Mouse (Mus musculus) kidney, postnatal 25 days (tissue): ENCODE measurements at regions not wholly inside any gene's neighbourhood (a gene's known extent, or its start where the extent isn't known, plus 50 kb on each side); places are given as distances from the start of the nearest gene placed in this dataset.

Experiments
- DNase-seq, 2 experiments: peaks; one replicate each; pipeline ENCODE4 v3.0.0; 2021; ENCODE audit warnings: mixed read lengths in 2 of 2

DNA sequence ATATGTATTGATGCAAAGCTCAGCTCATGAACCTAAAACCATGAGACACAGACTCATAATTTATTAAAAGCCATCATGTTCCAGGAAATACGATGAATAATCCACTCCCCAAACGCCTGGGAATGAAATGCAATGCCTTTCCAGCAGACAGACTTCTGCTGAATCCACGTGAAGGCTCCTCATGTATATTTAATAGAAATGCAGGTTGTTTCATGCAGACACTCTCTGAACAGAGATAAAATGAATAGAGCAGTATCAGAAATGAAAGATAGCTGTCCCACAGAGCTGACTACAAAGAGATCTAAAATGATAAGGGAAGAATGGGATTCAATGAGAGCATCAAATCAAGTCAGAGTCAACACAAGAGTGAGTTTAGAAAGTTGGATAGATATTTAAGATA lies 376.3 kb upstream of the Lrfn5 start:
- no peak for DNase-seq

DNA sequence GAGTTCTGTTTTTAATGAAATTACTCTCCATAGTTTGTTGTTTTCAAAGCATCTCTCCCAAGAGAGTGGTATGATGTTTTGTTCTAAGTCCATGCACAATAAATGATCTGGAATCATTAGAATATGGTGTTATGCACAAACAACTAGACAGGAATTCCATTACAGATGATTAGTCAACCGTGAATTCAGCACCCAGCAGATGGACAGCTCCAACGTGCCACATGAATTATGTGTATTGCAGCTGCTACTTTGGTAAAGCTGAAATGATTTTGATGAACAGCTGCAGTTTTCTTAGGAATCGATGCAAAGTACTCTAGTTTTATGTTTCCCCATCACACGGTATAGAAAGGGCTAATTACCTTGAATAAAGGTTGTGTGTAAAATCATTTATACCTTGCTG lies 347.6 kb upstream of the Lrfn5 start:
- peak in 1 of 2 experiments; percentile 46 for DNase-seq
